Mouse (Mus musculus) spleen, adult 2 months (tissue): ENCODE measurements at regions not wholly inside any gene's neighbourhood (a gene's known extent, or its start where the extent isn't known, plus 50 kb on each side); places are given as distances from the start of the nearest gene placed in this dataset.

ENCODE experiments used
- DNase-seq, 2 experiments: peaks; one replicate each; pipeline versions ENCODE4 v3.0.0 to v3.0.0-alpha.2; 2012 to 2021; ENCODE audit warnings: low spot score in 2 of 2, low read depth in 1 of 2
- H3K27ac ChIP-seq: fragments of 200-500 bp; 2 replicates; pipeline ENCODE4 v1.5.1; 2012; ENCODE audit warnings: low read length, inconsistent platforms; ENCODE audit not compliant: insufficient read depth
- H3K27me3 ChIP-seq: fragments of 200-500 bp; 2 replicates; pipeline ENCODE4 v1.6.1; 2012; ENCODE audit warnings: mild to moderate bottlenecking, moderate library complexity, low read length, inconsistent platforms; ENCODE audit not compliant: control insufficient read depth, insufficient read depth
- H3K36me3 ChIP-seq: fragments of 200-500 bp; 2 replicates; pipeline ENCODE4 v1.6.1; 2012; ENCODE audit warnings: mild to moderate bottlenecking, low read length, inconsistent platforms; ENCODE audit not compliant: control insufficient read depth, insufficient read depth
- H3K4me1 ChIP-seq: fragments of 200-500 bp; 2 replicates; pipeline ENCODE4 v1.6.1; 2011; ENCODE audit warnings: inconsistent platforms; ENCODE audit not compliant: control insufficient read depth, insufficient read depth, insufficient read length
- H3K4me3 ChIP-seq: fragments of 200-500 bp; 2 replicates; pipeline ENCODE4 v1.5.1; 2011; ENCODE audit warnings: mild to moderate bottlenecking, inconsistent platforms; ENCODE audit not compliant: insufficient read depth, insufficient read length; ENCODE audit errors: extremely low read depth
- CTCF ChIP-seq: fragments of 200-500 bp; IDR thresholded peaks from 2 replicates; pipeline ENCODE4 v1.5.1; 2011; ENCODE audit warnings: mild to moderate bottlenecking, inconsistent platforms; ENCODE audit not compliant: insufficient read depth, insufficient read length, insufficient replicate concordance; ENCODE audit errors: extremely low read depth
- POLR2A ChIP-seq: fragments of 200-500 bp; IDR thresholded peaks from 2 replicates; pipeline ENCODE4 v1.6.1; 2011; ENCODE audit warnings: low read depth, low read length, inconsistent platforms
- WGBS: fragments of 180-500 bp; shearing (Covaris S2); methylation state at CpG from one replicate; pipeline ENCODE4 v1.1.7; 2018; 5-methylcytosine and 5-hydroxymethylcytosine counted together

DNA sequence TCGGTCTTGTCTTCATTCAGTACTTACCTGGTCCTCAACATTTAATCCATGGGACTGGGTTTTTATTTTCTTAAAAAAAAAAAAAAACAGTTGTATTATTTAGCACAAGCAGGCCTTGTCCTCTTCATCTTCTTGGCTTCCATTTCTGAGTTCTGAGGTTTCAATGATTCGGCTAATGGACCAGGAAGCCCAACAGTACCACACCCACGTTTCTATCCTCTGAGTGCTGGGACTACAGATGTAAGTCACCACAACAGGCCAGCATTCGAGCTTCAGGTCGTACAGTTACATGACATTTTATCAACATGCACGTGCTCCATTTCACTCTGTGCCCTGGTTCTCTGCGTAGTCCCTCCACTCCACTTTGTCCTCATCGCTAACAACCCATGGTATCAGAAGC lies 80.7 kb upstream of the 1700025G04Rik start:
- TF ChIP-seq CTCF = no peak
- TF ChIP-seq POLR2A = no peak
- Histone ChIP-seq H3K4me1 (no peaks in the 10 kb centered on the region), H3K4me3 (no peak overlapping the region), H3K27me3 (no peaks in the 10 kb centered on the region), H3K27ac (no peak overlapping the region), H3K36me3 (no peaks in the 10 kb centered on the region)
- WGBS = 72% methylated on average over 8 of the region's 8 CpGs
- DNase-seq = no peak

DNA sequence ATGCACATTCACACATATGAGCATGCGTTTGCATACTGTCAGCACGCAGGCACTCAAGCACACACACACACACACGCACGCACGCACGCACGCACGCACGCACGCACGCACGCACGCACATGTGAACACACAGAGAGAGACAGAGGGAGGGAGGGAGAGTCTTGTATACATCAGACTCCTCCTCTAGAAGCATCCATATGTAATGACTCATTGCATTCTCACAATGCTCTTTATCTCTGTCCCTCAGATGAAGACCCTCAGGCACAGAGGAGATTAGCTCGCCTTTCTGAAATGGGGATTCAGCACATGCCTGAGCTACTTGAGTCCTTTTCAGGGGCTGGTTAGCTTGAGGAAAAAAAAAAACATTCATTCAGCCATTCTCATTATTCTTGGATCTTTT lies 79.6 kb upstream of the 1700025G04Rik start:
- Histone ChIP-seq H3K27me3 (no peaks in the 10 kb centered on the region), H3K4me3 (no peak overlapping the region), H3K27ac (no peak overlapping the region), H3K4me1 (no peaks in the 10 kb centered on the region), H3K36me3 (no peaks in the 10 kb centered on the region)
- TF ChIP-seq POLR2A (no peak), CTCF (no peak)
- WGBS = 97% methylated on average over 14 of the region's 14 CpGs
- no peak for DNase-seq

DNA sequence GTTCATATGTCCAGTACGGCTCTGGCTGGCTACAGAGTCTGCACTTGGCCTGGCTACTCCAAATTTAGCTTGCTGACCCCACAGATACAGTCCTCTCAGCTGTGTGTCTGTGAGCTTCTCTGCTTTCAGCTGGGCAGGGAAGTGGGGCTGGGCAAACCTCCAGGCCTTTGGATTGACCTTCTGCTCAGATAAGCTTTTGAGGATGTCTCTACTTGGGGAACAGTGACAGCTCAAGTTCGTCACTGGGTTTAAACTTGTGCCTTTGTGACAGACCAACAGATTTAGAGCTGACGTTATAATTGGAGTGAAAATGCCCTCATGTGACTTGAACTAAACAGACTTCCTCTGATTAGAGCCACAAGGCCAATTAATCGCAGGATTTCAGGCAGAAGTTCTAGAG lies 78.4 kb upstream of the 1700025G04Rik start:
- Histone ChIP-seq H3K27ac (no peak overlapping the region; the same call in 1 of the 2 replicates), H3K4me1 (no peaks in the 10 kb centered on the region), H3K36me3 (no peaks in the 10 kb centered on the region), H3K27me3 (no peaks in the 10 kb centered on the region), H3K4me3 (no peak overlapping the region)
- peak in 1 of 2 experiments; percentile 5 for DNase-seq
- TF ChIP-seq POLR2A = no peak
- TF ChIP-seq CTCF = no peak
- 77% methylated on average over 4 of the region's 4 CpGs for WGBS

DNA sequence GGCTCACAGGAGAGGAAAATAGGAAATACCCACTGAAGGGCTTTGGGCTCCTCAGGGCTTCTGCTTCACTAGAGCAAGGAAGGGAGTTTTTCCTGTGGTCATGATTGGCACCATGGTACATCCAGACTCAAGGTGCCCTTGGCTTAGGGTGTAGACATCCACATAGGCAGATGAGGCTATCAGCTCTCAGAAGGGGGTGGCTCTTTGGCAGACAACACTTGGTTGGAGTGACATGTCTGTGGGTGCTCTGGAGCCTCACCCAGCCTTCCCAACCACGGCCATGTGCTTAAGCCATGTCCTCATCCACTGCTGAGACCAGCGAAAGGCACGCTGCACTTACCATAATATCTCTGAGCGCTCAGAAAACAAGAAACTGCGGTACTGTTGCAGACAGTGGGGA lies 77.8 kb upstream of the 1700025G04Rik start:
- 87% methylated on average over 5 of the region's 5 CpGs for WGBS
- no peak overlapping the region for H3K4me3 ChIP-seq
- H3K27ac ChIP-seq = no peak overlapping the region
- no peak for DNase-seq
- H3K4me1 ChIP-seq = no peaks in the 10 kb centered on the region
- H3K27me3 ChIP-seq = no peaks in the 10 kb centered on the region
- no peaks in the 10 kb centered on the region for H3K36me3 ChIP-seq
- no peak for TF ChIP-seq CTCF
- no peak for TF ChIP-seq POLR2A

DNA sequence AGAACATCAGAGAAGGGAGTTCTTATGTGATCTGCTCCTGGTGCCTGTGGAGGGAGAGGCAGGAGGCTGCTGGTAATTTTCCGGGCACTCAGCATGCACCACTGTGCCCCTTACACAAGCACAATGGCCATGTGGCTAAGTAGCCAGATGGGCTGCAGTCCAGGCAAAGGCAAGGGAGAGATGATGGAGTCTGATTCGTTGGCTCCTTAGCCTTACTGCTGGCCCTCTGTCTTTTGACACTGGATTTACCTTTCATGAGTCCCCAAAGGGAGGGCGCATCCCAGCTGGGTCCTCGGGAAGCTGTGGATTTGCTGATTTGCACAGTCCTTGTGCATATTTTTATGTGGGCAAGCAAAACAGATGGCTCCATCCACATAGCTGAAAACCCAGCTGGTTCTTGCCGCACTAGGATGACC lies 75.6 kb upstream of the 1700025G04Rik start:
- Histone ChIP-seq H3K27me3 (no peaks in the 10 kb centered on the region), H3K36me3 (no peaks in the 10 kb centered on the region), H3K27ac (no peak overlapping the region), H3K4me3 (no peak overlapping the region), H3K4me1 (no peaks in the 10 kb centered on the region)
- no peak for DNase-seq
- TF ChIP-seq POLR2A (no peak), CTCF (no peak)
- WGBS = 90% methylated on average over 5 of the region's 5 CpGs

DNA sequence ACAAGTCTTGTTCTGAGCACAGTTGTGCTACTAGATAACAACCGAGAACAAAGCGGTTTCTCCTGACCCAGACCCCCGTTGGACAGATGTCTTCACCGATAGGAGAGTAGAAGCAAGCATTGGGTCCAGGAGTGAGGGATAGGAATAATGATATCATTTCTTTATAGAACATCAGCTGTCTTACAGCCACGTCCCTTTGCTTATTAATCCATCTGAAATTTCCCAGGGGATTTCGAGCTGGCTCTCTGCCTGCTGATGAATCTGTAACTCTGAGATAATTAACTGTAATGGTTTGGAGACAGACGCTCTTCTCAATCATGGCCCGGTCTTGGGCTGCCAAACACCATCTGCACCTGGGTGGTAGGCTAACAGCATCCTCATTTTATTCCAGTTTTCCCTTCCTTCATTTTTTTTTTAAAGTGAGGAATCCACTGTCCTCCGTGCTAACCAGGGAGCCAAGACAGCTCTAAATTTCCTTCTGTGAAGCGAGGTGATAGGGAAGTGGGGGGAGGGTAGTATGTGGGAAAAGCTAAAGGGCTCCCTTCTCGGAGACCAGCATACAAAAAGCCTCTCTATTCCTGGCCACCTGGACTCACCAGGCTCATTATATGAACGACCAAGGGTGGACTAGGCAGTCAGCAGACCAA lies 75.0 kb upstream of the 1700025G04Rik start:
- WGBS = 79% methylated on average over 12 of the region's 12 CpGs
- no peak for TF ChIP-seq POLR2A
- no peak for TF ChIP-seq CTCF
- H3K27me3 ChIP-seq = no peaks in the 10 kb centered on the region

DNA sequence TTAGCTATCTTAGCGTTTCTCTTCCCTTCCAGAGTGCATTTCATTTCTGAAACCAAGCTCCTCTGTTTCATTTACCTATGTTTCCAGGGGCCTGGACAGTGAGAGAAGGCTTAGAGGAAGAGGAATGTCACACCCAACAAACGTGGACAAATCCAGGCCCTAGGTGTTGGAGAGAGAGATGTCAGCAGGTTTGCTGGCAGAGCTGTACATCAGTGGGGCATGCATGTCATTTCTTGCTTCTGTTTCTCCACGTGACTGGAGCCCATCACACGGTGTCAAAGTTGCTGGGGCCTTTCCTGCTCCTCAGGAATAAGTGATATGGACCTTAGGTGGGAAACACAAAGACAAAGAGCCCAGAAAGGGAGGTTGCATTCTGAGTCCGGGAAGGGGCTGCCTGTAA lies 74.3 kb upstream of the 1700025G04Rik start:
- Histone ChIP-seq H3K36me3 (no peaks in the 10 kb centered on the region), H3K27me3 (no peaks in the 10 kb centered on the region), H3K4me3 (no peak overlapping the region), H3K4me1 (no peaks in the 10 kb centered on the region), H3K27ac (no peak overlapping the region)
- 81% methylated on average over 5 of the region's 5 CpGs for WGBS
- DNase-seq = no peak
- TF ChIP-seq CTCF (no peak), POLR2A (no peak)

More for the DNA sequence above, 75.0 kb upstream of the 1700025G04Rik start:
- H3K36me3 ChIP-seq = no peaks in the 10 kb centered on the region
- DNase-seq = no peak
- no peaks in the 10 kb centered on the region for H3K4me1 ChIP-seq
- no peak overlapping the region for H3K4me3 ChIP-seq
- H3K27ac ChIP-seq = no peak overlapping the region
